Mouse (Mus musculus): Measurements from ENCODE around the gene Cnot2.

The Cnot2 gene

DNA sequence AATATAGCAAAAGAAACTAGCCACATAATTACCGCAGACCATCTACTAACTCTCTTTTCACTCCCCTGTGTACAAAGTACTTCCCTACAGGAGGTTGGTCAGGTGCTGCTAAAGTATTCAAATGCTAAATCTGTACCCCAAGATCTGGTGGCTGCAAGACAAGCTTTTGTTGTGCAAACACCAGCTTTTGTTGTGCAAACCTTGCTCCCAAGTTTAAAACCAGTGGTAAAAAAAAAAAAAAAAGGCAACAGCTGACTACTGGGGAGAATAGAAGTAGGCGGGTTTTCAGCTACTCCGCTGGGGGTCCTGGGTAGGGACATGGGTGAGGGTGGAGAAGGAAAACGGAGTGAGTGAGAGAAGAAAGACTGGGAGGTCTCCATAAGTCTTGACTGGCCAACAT is 19.1 kb downstream of the Cnot2 start:
- no peak for DNase-seq

DNA sequence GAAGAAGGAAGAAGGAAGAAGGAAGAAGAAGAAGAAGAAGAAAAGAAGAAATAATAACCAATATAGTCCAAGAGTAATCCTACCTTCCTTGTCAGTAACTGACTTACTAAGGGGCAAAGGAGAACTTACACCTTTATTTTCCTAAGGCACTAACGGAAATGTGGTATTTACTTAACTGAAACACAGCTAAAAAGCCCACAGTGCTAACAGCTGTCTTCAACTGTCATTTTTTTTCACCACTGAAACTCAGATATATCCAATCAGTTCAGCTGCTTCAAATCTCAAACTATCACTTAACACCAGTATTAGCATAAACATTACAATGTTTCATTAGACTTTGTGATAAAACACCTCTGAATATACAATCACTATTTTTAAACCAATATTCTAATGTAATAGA is 22.1 kb downstream of the Cnot2 start:
- no peak for DNase-seq

DNA sequence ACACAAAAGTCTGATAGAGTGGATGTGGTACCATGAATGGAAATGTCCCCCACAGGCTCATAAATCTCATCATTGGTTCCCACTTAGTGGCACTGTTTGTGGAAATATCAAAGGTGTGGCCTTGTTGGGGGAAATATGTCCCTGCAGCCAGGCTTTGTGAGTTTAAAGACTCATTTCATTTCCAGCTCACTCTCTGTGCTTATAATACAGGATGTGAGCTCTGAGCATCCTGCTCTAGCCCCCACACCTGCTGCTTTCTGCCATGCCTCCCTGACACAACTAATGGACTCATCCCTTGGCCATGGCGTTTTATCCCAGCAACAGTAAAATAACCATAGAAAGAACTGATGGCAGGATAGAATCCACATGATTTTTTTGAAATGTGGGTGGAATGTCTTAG is 24.1 kb downstream of the Cnot2 start:
- DNase-seq = no peak

DNA sequence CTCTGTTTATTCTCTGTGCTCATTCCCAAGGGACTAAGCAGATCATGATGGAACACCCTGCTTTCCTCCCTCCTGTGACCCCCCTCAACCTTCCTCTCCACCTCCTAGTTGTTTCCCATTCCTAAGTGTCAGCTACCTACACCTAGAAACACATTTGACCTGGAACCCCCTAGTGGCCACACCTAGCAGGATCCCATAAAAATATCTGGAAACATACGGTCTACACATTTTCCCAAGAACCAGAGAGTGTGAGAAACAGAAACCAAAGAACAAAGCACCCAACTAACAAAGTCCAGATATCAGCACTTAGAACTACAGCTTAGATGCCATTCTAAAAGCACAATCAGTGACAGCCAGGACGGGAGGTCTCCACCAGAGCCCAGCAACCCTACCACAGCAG is 26.9 kb downstream of the Cnot2 start:
- DNase-seq = no peak

DNA sequence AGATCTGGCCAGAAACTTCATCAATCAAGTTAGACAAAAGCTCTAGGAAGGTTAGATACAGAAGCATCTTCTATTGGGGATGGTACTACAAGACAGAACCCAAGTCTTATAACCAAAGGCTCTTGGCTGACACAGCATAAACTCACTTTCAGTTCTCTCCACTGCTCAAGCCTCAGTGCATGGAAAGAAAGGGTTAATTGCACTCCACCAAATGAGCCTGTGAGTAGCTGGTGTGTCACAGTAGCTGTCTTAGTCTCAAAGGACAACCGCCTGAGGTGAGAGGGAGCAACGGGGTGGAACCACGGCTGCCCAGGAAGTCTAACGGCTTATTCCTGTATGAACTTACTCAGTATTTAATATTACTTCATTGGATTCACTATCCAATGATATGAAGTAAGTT is 33.4 kb downstream of the Cnot2 start:
- DNase-seq = no peak

DNA sequence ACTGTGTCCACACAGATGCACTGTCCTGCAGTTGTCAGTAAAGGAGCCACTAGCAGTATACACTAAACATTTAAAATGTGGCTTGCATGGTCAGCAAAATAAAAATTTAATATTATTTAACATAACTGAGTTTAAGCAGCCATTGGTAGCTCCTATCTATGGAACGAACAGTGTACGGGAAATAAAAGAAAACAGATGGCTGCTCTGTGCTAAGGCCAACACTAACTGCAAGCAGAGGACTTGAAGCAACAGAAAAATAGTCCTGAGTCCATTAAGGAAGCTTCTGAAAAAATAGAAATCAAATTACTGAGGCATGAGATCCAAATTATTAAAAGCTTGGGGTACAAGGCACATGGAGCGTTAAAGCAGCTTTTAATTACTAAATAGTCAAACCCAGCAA is 35.1 kb downstream of the Cnot2 start:
- DNase-seq = no peak

DNA sequence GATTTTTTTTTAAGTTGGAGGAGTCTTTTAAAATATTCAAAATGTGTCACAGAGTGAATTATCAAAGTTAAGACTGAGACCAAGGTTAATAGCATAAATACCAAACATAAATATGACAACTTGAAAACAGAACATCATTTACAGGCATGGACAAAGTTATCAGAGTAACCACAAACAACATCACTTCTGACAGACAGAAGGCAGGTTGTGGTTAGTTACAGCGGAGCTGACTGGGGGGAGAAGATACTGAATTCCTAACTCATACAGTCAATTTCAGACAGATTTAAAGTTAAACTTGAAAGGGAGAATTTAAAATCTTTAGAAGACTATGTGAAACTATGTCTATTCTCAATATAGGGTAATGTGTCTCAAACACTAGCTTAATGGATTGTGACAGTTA is 38.2 kb downstream of the Cnot2 start:
- no peak for DNase-seq

DNA sequence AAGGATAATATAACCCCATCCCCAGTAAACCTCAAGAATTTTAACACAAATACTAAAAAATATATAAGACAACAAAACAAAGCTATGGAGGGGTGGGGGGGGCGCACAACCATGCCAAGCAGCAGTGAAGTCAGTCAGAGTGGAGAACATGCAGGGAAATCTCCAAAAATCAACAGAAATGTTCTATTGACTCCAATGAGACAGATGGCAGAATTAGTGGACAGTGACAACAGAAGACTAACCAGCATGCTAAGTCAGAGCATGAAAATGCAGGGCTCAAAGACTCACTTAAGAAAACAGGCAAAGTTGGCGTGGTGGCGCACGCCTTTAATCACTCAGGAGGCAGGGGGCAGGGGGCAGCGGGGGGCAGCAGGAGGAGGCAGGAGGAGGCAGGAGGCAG is 40.6 kb downstream of the Cnot2 start:
- DNase-seq = no peak

DNA sequence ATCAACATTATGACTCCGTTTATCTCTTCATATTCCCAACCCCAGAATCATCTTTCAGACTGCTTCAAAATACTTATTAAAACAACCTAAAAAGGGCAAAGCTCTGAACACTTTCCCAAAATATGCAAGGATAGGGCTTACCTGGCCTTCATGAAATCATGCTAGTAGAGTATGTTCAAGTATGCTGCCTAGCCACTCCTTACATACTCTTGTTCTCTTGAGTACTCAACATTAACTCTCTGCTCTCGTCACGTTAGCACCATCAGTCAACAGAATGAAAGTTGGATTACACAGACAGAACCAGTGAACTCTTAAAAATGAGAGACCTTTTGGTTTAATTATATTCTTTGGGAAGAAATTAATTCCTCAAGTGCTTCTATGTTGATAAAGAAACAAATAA is 43.8 kb downstream of the Cnot2 start:
- no peak for DNase-seq

DNA sequence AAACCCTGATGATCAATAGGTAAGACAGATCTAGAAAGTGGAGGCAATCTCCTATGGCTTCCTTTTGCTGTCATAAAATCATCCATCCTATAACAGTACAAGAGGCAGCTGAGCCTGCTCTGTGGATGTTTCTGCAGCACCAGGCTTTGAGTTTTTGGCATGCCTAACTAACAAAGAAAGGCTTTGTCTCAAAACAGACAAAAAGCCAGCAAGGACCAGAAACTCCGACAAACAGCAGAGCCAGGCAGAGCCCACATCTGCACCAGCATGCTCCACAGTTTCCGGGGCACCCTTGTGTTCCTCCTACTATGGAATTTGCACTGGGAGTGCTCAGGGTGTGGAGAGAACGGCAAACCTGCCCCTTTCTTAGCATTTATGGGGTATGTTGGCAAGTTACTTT is 47.0 kb downstream of the Cnot2 start:
- no peak for DNase-seq

DNA sequence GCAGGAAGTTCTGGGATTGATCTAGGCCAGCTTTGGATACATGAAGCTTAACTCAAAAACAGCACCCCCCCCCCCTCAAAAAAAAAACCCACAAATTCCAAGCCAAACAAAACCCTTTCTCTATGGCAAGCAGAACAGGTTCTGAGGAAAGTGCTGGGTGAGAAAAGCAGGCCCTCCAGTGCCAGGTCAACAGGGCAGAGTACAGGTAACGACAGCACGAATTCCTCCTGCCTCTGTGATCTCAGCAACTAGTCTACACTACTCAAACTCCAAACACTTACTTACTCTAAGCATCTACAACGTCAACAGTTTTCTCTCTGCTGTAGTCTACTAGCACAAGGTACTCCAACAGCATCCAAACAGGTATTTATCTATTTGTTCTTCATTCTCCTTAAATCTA is 48.8 kb downstream of the Cnot2 start:
- no peak for DNase-seq

DNA sequence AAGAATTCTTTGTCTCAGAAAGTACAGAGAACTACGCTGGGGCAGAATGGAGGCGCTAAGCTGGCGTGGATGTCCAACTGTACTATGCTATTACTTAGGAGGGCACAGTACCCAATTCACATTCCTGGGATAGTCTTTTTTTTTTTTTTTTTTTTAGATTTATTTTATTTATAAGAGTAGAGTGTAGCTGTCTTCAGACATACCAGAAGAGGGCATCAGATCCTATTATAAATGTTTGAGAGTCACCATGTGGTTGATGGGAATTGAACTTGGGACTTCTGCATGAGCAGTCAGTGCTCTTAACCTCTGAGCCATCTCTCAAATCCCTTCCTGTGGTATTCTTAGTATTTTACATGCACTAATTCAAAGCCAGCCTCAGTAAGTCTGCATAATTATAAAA is 50.2 kb downstream of the Cnot2 start:
- DNase-seq = no peak

DNA sequence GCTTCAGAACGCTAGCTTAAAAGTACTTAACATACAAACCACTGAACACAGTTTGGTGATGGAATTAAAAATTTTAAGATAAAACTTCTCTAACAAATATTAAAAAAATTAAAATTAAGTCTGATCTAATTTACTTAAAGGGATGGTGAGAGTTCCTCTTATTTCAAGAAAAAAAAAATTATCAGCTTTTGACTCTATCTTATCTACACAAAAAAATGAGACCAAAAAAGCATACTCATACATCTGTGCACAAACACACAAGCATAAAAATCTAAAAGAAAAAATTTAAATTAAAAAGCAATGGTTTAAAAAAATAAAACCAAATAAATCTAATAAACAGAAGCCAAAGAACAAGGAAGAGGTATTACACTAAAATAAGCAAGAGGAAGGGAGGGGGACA is 61.7 kb downstream of the Cnot2 start:
- DNase-seq = no peak

DNA sequence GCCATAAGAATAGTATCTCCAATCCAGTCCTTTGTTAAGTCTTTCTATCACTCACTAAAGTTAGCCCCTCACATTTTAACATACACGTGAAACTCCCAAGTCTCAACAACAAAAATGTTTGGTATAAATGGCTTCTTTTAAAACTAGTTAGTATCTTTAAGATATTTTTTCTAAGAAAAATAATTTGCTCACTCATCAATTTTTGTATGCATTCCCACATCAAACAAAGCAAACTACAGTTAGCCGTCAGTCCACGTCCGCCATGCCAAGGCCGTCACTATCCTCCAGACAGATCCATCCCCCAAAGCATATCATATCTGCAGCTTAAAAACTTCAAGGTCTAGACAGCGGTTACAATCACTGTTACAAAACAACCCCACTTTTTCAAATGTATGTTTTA is 65.7 kb downstream of the Cnot2 start:
- DNase-seq = no peak

DNA sequence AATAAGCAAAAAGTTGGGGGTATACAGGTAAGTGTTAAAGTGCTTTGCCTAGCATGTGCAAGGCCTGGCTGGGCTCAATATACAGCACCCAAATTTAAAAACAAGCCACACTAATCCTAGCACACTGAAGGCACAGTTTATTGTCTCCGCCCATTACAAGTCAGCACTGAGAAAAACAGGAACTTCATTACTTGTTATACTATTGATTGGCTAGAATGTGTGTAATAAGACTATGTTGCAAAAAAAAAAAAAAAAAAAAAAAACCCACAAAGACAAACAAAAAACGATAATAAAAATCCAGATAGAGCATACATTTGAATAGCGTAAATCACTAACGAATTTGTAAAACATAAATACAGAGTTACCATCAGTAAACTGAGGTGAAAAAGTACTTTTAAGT is 66.2 kb downstream of the Cnot2 start:
- DNase-seq = no peak

DNA sequence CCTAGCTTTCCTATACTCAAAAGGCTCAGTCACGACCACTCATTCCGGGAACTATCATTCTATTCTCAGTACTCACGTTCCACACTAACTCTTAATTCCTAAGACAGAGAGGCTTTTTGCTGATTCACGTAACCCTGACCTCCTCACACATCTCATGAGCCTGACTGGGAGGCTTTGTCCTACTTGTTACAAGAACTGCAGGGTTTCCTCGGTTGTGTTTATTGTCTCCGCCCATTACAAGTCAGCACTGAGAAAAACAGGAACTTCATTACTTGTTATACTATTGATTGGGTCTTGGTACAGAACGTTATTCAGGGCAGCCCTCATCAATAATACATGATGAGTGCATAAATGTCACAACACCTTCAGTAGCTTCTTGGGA is 68.1 kb downstream of the Cnot2 start:
- no peak for DNase-seq

DNA sequence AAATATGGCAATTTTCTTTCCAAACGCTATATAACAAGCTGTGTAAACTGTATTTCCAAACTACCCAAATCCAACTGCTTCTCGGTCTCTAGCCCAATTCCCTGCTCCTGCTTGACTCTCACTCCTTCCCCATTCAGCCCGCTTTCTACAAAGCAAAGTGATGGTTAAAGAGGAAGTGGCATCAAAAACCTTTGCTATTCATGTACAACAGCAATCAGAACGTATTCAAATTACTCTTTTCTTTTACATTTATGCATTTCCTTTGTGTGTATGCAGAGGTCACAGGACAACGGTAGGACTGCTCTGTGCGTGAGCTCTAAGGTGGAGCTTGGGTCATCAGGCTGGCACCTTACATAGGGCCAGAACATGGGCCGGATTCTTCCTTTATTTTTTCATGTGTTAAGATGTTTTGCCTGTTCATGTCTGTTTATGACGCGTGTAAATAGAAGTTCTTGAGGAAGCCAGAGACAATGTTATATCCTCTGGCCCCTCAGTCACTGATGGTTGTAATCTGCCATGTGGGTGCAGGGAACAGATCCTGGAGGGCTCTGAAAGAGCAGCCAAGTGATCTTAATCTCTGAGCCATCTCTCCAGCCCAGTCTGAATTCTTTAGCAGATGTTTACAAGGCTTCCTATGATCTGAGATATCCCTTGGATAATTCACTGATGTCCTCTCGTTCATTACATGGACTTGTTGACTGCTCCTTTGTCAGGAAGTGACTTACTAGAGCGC is 68.6 kb downstream of the Cnot2 start:
- no peak for DNase-seq

DNA sequence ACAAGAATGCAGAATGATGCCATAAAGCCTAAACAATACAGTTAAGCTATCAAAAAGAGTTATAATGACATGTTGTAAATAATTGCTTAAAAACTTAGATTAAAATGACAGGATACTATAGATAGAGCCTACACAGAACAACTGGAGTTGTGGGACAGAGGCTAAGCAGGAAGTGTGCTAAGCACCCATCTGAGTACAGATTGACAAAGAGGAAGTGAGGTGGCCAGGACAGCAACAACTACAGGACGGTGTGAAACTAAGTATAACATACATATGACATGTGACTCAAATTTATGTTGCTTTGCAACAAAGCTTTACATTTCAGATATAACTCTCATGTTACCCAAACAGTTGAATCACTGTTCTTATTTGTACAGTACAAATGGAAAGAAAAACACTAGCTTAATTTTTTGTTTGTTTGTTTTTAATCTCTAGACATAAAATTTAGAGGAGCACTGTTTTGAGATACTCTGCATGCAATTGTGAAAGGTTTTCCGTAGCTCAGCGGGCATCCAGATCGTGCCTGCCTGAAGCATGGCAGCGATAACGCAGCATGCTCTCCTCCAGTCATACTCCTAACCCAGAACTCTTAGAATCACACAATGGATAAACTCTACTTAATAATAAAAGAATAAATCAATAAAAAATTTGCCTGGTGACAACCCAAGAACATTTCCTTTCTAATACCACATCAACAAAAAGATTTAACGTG is 75.9 kb downstream of the Cnot2 start:
- no peak for DNase-seq

DNA sequence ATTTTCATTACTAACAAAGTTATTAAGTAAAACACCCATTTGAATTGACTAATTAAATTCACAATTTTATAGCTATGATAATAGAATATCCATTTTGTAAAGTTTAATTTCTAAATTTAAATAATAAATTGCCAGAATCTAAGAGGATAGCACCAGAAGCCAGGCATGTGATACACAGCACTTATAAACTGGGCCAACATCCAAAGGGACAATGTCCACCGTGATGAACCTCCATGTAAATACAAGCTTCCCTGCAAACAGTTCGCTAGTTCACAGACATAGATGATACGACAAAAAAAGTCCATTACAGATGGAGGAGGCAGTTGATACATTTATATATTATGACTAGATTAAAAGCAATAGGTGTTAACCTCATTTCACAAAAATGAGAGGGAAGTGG is 88.5 kb downstream of the Cnot2 start:
- no peak for DNase-seq

DNA sequence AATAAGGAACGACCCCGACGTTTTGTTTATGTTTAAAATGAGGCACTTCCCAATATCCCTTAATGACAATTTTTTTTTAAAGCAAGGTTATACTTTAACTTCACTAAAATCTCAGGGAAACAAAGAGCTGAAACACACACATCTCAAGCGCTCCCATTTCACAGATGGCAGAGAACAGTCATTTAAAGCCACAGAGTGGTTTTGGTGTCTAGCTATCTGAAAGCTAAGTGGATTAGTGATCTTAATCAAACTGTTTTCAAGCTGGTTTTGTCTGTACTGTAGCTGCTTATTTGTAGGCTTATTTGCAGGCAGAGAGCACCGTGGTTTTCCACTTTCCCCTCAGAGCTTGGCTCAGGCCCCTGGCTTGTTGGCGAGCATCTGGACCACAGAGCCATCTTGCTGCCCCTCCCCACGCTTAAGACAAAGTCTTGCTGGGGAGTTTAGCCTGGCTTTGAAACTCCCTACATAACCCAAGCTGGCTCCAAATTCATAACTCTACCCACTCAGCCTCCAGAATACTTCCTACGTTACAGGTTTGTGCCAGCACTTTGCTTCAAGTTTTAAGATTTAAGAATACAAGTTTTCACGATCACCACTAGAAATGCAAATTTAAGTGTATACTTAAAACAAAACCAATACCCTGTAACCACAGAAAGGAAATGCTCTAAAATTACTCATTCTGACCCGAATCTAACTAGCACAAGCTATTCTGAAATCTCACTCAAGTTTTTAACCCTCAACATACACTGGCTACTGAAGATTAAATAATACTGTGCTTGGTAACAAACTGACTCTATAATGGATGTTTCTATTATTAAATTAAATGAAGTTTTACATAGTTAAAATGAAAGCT is 94.2 kb downstream of the Cnot2 start:
- no peak for DNase-seq

DNA sequence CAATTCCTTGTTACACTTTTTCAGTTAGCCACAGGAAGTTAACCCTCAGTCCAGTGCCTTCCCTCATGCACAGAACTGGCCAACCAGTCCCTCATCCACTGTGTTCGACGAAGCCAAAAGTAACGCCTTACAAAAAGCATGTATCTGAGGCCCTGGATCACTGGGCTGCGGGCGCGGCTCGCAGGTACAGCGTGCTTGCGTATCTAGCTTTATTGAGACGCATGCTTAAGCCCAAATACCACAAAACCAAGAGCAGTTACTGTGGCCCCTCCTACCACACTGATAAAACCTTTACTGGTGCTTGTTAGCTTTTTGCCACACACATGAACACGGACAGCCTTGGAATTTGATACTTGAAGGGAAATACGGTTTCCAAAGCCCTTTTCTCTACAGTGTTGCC is 99.4 kb downstream of the Cnot2 start:
- DNase-seq = no peak

DNA sequence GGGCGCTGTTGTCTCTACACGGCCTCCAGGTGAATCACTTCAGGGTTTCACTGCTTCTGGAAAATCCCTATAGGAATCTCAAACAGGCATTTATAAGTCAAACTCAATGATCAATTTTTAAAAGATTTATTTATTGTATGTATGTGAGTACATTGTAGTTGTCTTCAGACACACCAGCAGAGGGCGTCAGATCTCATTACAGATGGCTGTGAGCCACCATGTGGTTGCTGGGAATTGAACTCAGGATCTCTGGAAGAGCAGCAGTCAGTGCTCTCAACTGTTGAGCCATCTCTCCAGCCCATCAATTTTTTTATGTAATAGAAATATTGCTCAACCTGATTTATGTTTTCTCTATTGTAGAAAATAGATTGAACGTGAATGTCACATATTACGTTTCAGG is 100.3 kb downstream of the Cnot2 start:
- DNase-seq = no peak

DNA sequence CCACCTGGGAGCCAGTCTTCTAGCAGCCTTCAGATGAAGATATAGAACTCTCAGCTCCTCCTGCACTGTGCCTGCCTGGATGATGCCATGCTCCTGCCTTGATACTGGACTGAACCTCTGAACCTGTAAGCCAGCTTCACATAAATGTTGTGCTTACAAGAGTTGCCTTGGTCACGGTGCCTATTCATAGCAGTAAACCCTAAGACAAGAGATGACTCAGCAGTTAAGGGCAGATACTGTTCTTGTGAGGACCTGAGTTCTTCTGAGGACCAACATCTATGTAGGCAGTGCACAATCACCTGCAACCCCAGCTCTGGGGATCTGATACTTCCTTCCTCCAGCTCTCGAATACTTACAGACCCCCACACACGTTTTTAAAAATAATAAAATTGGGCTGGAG is 104.8 kb downstream of the Cnot2 start:
- no peak for DNase-seq

DNA sequence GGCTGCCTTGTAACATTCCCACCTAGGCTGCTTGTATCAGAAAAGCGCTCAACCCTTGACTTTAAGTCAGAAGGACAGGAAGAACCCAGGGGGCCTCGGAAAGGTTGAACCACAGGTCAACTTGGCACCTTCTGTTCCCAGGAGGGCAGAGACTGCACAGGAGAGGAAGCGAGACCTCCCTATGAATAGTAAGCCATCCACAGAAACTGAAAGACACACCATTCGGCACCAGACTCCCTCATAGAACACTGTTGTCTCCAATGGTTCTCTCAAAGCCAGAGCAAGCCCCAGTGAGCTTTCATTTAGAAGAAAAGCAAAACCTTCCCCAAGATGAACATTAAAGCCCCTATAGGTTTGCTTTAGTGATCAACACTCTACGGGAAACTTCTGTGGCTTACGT is 105.6 kb downstream of the Cnot2 start:
- no peak for DNase-seq

All from lung, postnatal 10 days (tissue).